Mouse (Mus musculus) CH12.LX (cell line): ENCODE results near the gene Spryd3. TPM values are rescaled to one million over a fixed set of nuclear protein-coding genes. Genes with fewer than 3 reads are reported as not detected.

Experiments
- DNase-seq: peaks from one replicate; pipeline ENCODE4 v3.0.0-alpha.2; 2013; ENCODE audit errors: extremely low read depth
- H3K27ac ChIP-seq: 2 replicates; pipeline ENCODE4 v1.5.1; 2012; ENCODE audit warnings: low read depth, mild to moderate bottlenecking, control low read depth, moderate library complexity; ENCODE audit not compliant: insufficient read depth
- H3K27me3 ChIP-seq: replicated peaks from 2 replicates; pipeline ENCODE3; 2012; ENCODE audit warnings: inconsistent platforms
- H3K36me3 ChIP-seq, 2 experiments: replicated peaks in 1 of 2; 2 replicates each; pipeline versions ENCODE3 to v1.6.1; 2012; ENCODE audit warnings: inconsistent platforms in 1 of 2, low read length in 1 of 2, mild to moderate bottlenecking in 1 of 2, mixed read lengths in 1 of 2, moderate library complexity in 1 of 2; ENCODE audit not compliant: control insufficient read depth in 1 of 2, insufficient read depth in 1 of 2
- H3K4me1 ChIP-seq, 2 experiments: 2 replicates each; pipeline ENCODE4 v1.6.1; 2012; ENCODE audit warnings: inconsistent platforms in 1 of 2, moderate library complexity in 1 of 2; ENCODE audit not compliant: insufficient read depth in 2 of 2, control insufficient read depth in 1 of 2
- H3K4me2 ChIP-seq: 2 replicates; pipeline ENCODE4 v1.6.1; 2012; ENCODE audit warnings: low read depth, mild to moderate bottlenecking, control low read depth; ENCODE audit not compliant: poor library complexity, insufficient read depth, severe bottlenecking
- H3K4me3 ChIP-seq, 3 experiments: fragments of 150-350 bp in 1 of 3; sonication (generic) in 1 of 3; replicated peaks in 1 of 3; 2 replicates each; pipeline versions ENCODE3 to v1.5.1; 2011 to 2012; ENCODE audit warnings: low read depth in 2 of 3, low read length in 2 of 3, mild to moderate bottlenecking in 2 of 3, moderate library complexity in 2 of 3, control low read depth in 1 of 3, improper control_type of control experiment in 1 of 3, inconsistent platforms in 1 of 3, mixed read lengths in 1 of 3; ENCODE audit not compliant: poor library complexity in 1 of 3
- H3K79me2 ChIP-seq: replicated peaks from 2 replicates; pipeline ENCODE4 v1.6.1; 2012; ENCODE audit warnings: mild to moderate bottlenecking, moderate library complexity; ENCODE audit not compliant: control insufficient read depth, poor library complexity, insufficient read depth, severe bottlenecking; ENCODE audit errors: extremely low read depth
- H3K9ac ChIP-seq: 2 replicates; pipeline ENCODE4 v1.6.1; 2012; ENCODE audit warnings: low read depth, mild to moderate bottlenecking, control low read depth, moderate library complexity; ENCODE audit not compliant: insufficient read depth
- H3K9me3 ChIP-seq: replicated peaks from 2 replicates; pipeline ENCODE3; 2012; ENCODE audit warnings: low read length, inconsistent platforms, mixed read lengths
- BHLHE40 ChIP-seq: IDR thresholded peaks from 2 replicates; pipeline ENCODE4 v1.6.1; 2011; ENCODE audit warnings: mild to moderate bottlenecking, low read depth, low read length, improper control_type of control experiment
- CHD1 ChIP-seq: IDR thresholded peaks from 2 replicates; pipeline ENCODE4 v1.6.1; 2012; ENCODE audit warnings: low read depth, low read length, improper control_type of control experiment, inconsistent platforms
- CHD2 ChIP-seq: IDR thresholded peaks from 2 replicates; pipeline ENCODE4 v1.6.1; 2011; ENCODE audit warnings: low read length, improper control_type of control experiment
- CTCF ChIP-seq, 2 experiments: IDR thresholded peaks in 1 of 2; conservative IDR thresholded peaks in 1 of 2; 2 replicates each; pipeline ENCODE4 v1.5.1; 2011 to 2012; ENCODE audit warnings: low read depth in 2 of 2, low read length in 2 of 2, improper control_type of control experiment in 1 of 2, inconsistent platforms in 1 of 2, mild to moderate bottlenecking in 1 of 2, moderate library complexity in 1 of 2
- EP300 ChIP-seq: IDR thresholded peaks from 2 replicates; pipeline ENCODE4 v1.6.1; 2011; ENCODE audit warnings: low read length, improper control_type of control experiment
- ETS1 ChIP-seq: conservative IDR thresholded peaks from 2 replicates; pipeline ENCODE4 v1.6.1; 2012; ENCODE audit warnings: low read depth, mild to moderate bottlenecking, inconsistent platforms, low read length, improper control_type of control experiment, moderate library complexity
- IRF4 ChIP-seq: IDR thresholded peaks from 2 replicates; pipeline ENCODE4 v1.6.1; 2014; ENCODE audit warnings: low read depth, mild to moderate bottlenecking, inconsistent platforms, low read length, improper control_type of control experiment
- JUN ChIP-seq: IDR thresholded peaks from 2 replicates; pipeline ENCODE4 v1.6.1; 2011; ENCODE audit warnings: low read depth, mild to moderate bottlenecking, low read length, improper control_type of control experiment, moderate library complexity; ENCODE audit not compliant: insufficient read depth
- JUND ChIP-seq: conservative IDR thresholded peaks from 2 replicates; pipeline ENCODE4 v1.6.1; 2011; ENCODE audit warnings: low read depth, low read length, improper control_type of control experiment
- KAT2A ChIP-seq: IDR thresholded peaks from 2 replicates; pipeline ENCODE4 v1.6.1; 2012; ENCODE audit warnings: low read length, improper control_type of control experiment, inconsistent platforms; ENCODE audit not compliant: insufficient replicate concordance
- MAX ChIP-seq: IDR thresholded peaks from 2 replicates; pipeline ENCODE4 v1.6.1; 2011; ENCODE audit warnings: low read length, improper control_type of control experiment
- MEF2A ChIP-seq: IDR thresholded peaks from 2 replicates; pipeline ENCODE4 v1.6.1; 2014; ENCODE audit warnings: low read depth, mild to moderate bottlenecking, inconsistent platforms, low read length, improper control_type of control experiment, borderline replicate concordance
- MYC ChIP-seq: IDR thresholded peaks from 2 replicates; pipeline ENCODE4 v1.6.1; 2011; ENCODE audit warnings: low read depth, mild to moderate bottlenecking, improper control_type of control experiment, low read length
- NELFE ChIP-seq: IDR thresholded peaks from 2 replicates; pipeline ENCODE4 v1.6.1; 2011; ENCODE audit warnings: low read depth, low read length, improper control_type of control experiment
- NRF1 ChIP-seq: IDR thresholded peaks from 2 replicates; pipeline ENCODE4 v1.6.1; 2014; ENCODE audit warnings: low read depth, mild to moderate bottlenecking, inconsistent platforms, low read length, improper control_type of control experiment, moderate library complexity
- PAX5 ChIP-seq: IDR thresholded peaks from 2 replicates; pipeline ENCODE4 v1.6.1; 2012; ENCODE audit warnings: low read length, inconsistent platforms, mixed read lengths
- POLR2A ChIP-seq: IDR thresholded peaks from 2 replicates; pipeline ENCODE4 v1.6.1; 2011; ENCODE audit warnings: low read depth, mild to moderate bottlenecking, improper control_type of control experiment, low read length
- RAD21 ChIP-seq: IDR thresholded peaks from 2 replicates; pipeline ENCODE4 v1.6.1; 2011; ENCODE audit warnings: low read depth, mild to moderate bottlenecking, low read length, improper control_type of control experiment, moderate library complexity
- SIN3A ChIP-seq: IDR thresholded peaks from 2 replicates; pipeline ENCODE4 v1.6.1; 2012; ENCODE audit warnings: low read length, improper control_type of control experiment, inconsistent platforms
- SMC3 ChIP-seq: IDR thresholded peaks from 2 replicates; pipeline ENCODE4 v1.6.1; 2011; ENCODE audit warnings: low read depth, low read length, improper control_type of control experiment
- TBP ChIP-seq: conservative IDR thresholded peaks from 2 replicates; pipeline ENCODE4 v1.6.1; 2011; ENCODE audit warnings: low read depth, low read length, improper control_type of control experiment
- TCF12 ChIP-seq: IDR thresholded peaks from 2 replicates; pipeline ENCODE4 v1.6.1; 2014; ENCODE audit warnings: low read depth, mild to moderate bottlenecking, inconsistent platforms, low read length, improper control_type of control experiment
- UBTF ChIP-seq: IDR thresholded peaks from 2 replicates; pipeline ENCODE4 v1.6.1; 2012; ENCODE audit warnings: low read depth, mild to moderate bottlenecking, inconsistent platforms, low read length, improper control_type of control experiment, moderate library complexity
- ZMIZ1 ChIP-seq: IDR thresholded peaks from 2 replicates; pipeline ENCODE4 v1.6.1; 2012; ENCODE audit warnings: low read depth, mild to moderate bottlenecking, inconsistent platforms, low read length, improper control_type of control experiment
- dilution Hi-C: fragments of 300-500 bp; cut with MboI; formaldehyde crosslinking; loops from 2 replicates; pipeline ENCODE4 v1.14.3; 2020; ENCODE audit warnings: low sequenced_read_pairs; ENCODE audit not compliant: extremely low pct_unique_long_range_greater_than_20kb, extremely low pct_ligation_motif_present
- in situ Hi-C: fragments of 300-500 bp; cut with MboI; formaldehyde crosslinking; loops from 3 replicates; pipeline ENCODE4 v1.14.3; 2019; ENCODE audit warnings: low sequenced_read_pairs, low pct_ligation_motif_present, low pct_unique_long_range_greater_than_20kb, mixed read lengths
- polyA plus RNA-seq: library from polyadenylated mRNA; unstranded; fragments of >175 nt; gene quantifications from 2 replicates; pipeline ENCODE4 v1.2.1, GENCODE M21; 2012; ENCODE audit warnings: low read depth; ENCODE audit not compliant: insufficient read length
- total RNA-seq, 2 experiments: library from RNA; depleted of rRNA; stranded (reverse); fragments of 300-350 nt in 1 of 2; fragments of >200 nt in 1 of 2; gene quantifications; 2 replicates each; pipeline ENCODE4 v1.2.3; 2012 to 2014

Gene Spryd3
- total and polyA plus RNA-seq, 3 experiments, result 21.5 to 25.7 (median 21.6) TPM

- peaks cover 14 to 57% of the 10 kb centered on the region in 2 experiments for H3K4me1 ChIP-seq
- H3K36me3 ChIP-seq, result peaks cover 0 to 4% of the 10 kb centered on the region in 2 experiments
- in situ Hi-C loops, result loop anchor here (5.0 kb wide), 1 partner anchor 33 kb away; the partner anchor contains the start of gene Spryd3
- H3K27me3 ChIP-seq, result peaks cover 87% of the 10 kb centered on the region
- no peaks in the 10 kb centered on the region for H3K79me2 ChIP-seq
- no peak overlapping the region for H3K4me3 ChIP-seq
- no peak overlapping the region for H3K4me2 ChIP-seq
- dilution Hi-C loops, result no loop called here
- DNase-seq, result no peak
- H3K27ac ChIP-seq, result no peak overlapping the region
- TF ChIP-seq MYC (no peak), JUN (no peak), NRF1 (no peak), JUND (no peak), NELFE (no peak), BHLHE40 (no peak), MAX (no peak), IRF4 (no peak), TBP (no peak), PAX5 (no peak), RAD21 (no peak)
- H3K9ac ChIP-seq, result no peak overlapping the region
- no peaks in the 10 kb centered on the region for H3K9me3 ChIP-seq
Measured at GRCm38 (mm10) chr15:102103947-102104555, 32.0 kb downstream of the Spryd3 start.

- dilution Hi-C loops (no loop called here), in situ Hi-C loops (loop anchor here (5.0 kb wide), 1 partner anchor 34 kb away; the partner anchor contains the start of gene Spryd3)
- Histone ChIP-seq H3K79me2 (no peaks in the 10 kb centered on the region), H3K27ac (no peak overlapping the region), H3K9me3 (no peaks in the 10 kb centered on the region), H3K9ac (no peak overlapping the region), H3K27me3 (peaks cover 84% of the 10 kb centered on the region), H3K4me3 (no peak overlapping the region), H3K4me2 (no peak overlapping the region), H3K4me1 (peaks cover 14 to 52% of the 10 kb centered on the region in 2 experiments), H3K36me3 (peaks cover 0 to 9% of the 10 kb centered on the region in 2 experiments)
- TF ChIP-seq EP300 (no peak), TCF12 (no peak), ETS1 (no peak), KAT2A (no peak), MEF2A (no peak), UBTF (no peak), SIN3A (no peak), CTCF (conservative IDR thresholded peaks at IDR 0.05 in 1 of 2, IDR thresholded peaks at IDR 0.05 in 1 of 2; ENCODE audit: low read depth in 2 of 2, low read length in 2 of 2) (no peak), ZMIZ1 (no peak), CHD2 (no peak), POLR2A (no peak), SMC3 (no peak), CHD1 (no peak), NELFE (no peak)
- no peak for DNase-seq
Measured at GRCm38 (mm10) chr15:102103371-102103946, 32.6 kb downstream of the Spryd3 start.
